Mouse (Mus musculus): ENCODE measurements around the gene Prrt1. TPM values are rescaled to one million over a fixed set of nuclear protein-coding genes. Genes with fewer than 3 reads are reported as not detected.

Prrt1 gene
- polyA plus RNA-seq, 2 experiments, result 0.94 to 5.7 TPM

DNA sequence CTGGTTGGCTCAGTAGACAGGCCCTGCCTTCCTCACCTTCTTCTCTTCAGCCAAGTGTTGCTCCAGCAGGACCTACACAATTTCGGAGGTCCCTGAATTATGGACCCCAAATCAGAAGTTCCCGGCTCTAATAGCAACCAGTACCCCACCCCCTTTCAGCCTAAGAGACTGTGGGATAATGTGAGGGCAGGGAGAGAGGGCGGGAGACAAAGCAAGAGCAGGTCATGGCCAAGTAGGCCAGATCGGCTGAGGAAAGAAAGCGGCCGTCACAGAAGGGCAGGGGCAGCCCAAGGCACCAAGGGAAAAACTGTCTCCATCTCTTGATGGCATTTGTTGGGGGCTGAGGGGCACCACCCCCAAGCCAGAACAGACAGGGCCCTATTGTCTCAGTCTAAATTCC, 13.5 kb upstream of the Prrt1 start, which contains the start of gene Egfl8:
Gene Egfl8 (minus strand): TSS at position 101 of the 400 bp plus-strand sequence.
- Histone ChIP-seq H3K9ac (ENCODE audit: low read depth, low read length, severe bottlenecking) (no peak within 1 kb of the TSS), H3K27ac (replicated peaks; ENCODE audit: low read depth, low read length) (no peak within 1 kb of the TSS)
- 84% methylated on average over 6 of the region's 6 CpGs for WGBS

DNA sequence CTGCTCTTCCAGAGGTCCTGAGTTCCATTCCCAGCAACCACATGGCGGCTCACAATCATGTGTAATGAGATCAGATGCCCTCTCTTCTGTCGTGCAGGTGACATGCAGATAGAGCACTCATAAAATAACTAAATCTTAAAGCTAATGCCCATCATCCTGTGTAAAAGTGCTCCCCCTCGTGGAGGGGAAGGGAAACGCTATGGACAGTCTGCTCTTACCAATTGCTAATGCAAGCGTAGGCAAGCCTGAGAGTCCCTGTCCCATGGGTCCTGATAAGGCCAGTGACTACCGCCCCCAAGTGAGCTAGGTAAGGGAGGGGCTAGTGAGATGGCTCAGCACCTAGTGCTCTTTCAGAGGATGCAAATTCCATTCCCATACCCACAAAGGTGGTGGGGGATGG, 10.3 kb upstream of the Prrt1 start:
- Histone ChIP-seq H3K4me3 (replicated peaks; ENCODE audit: low read length) (no peak overlapping the region), H3K4me1 (ENCODE audit: control insufficient read depth, insufficient read depth, low read length) (no peaks in the 10 kb centered on the region), H3K36me3 (ENCODE audit: control insufficient read depth, insufficient read depth, low read length) (peaks cover 77% of the 10 kb centered on the region), H3K4me2 (replicated peaks; ENCODE audit: low read depth, low read length, severe bottlenecking) (no peak overlapping the region), H3K27me3 (ENCODE audit: control insufficient read depth, insufficient read depth, low read length) (no peaks in the 10 kb centered on the region), H3K9ac (ENCODE audit: low read depth, low read length, severe bottlenecking) (no peak overlapping the region), H3K9me3 (ENCODE audit: control insufficient read depth, low read length) (no peaks in the 10 kb centered on the region), H3K27ac (replicated peaks; ENCODE audit: low read depth, low read length) (no peak overlapping the region)
- DNase-seq (ENCODE audit: low spot score), result no peak
- no peak for TF ChIP-seq POLR2A (IDR thresholded peaks at IDR 0.05; ENCODE audit: borderline replicate concordance, extremely low read depth, insufficient read depth, insufficient read length)
- no peak for ATAC-seq (ENCODE audit: low FRiP score, low read depth)
- 17% methylated on average over 6 of the region's 6 CpGs for WGBS

More for the DNA sequence above, 13.5 kb upstream of the Prrt1 start, which contains the start of gene Egfl8:
- no peak within 1 kb of the TSS for H3K4me2 ChIP-seq (replicated peaks; ENCODE audit: low read depth, low read length, severe bottlenecking)
- H3K36me3 ChIP-seq (ENCODE audit: control insufficient read depth, insufficient read depth, low read length), result peaks cover 79% of the 10 kb centered on the region
- no peaks in the 10 kb centered on the region for H3K9me3 ChIP-seq (ENCODE audit: control insufficient read depth, low read length)
- no peak for DNase-seq (ENCODE audit: low spot score)
- ATAC-seq (ENCODE audit: low FRiP score, low read depth), result no peak
- H3K27me3 ChIP-seq (ENCODE audit: control insufficient read depth, insufficient read depth, low read length), result no peaks in the 10 kb centered on the region
- H3K4me3 ChIP-seq (replicated peaks; ENCODE audit: low read length), result no peak within 1 kb of the TSS
- no peak for TF ChIP-seq POLR2A (IDR thresholded peaks at IDR 0.05; ENCODE audit: borderline replicate concordance, extremely low read depth, insufficient read depth, insufficient read length)
- H3K4me1 ChIP-seq (ENCODE audit: control insufficient read depth, insufficient read depth, low read length), result no peaks in the 10 kb centered on the region

DNA sequence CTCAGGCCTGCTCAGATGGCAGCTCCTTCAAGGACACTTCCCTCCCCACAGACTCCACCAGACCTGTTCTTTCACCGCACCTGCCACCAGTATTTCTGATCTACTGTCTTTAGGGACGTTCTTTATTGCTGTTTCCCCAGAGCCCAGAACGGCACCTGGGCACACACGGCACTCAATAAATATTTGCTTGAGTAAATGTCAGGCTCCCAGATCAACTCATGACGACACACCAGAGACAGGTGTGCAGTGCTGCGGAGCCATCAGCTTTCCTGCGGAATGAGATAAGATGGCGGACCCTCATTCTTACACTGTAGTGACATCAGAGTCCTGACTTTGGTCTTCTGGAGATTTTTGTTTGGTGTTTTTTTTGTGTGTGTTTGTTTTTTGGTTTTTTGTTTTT, 8.3 kb upstream of the Prrt1 start:
- DNase-seq (ENCODE audit: low spot score) (no peak), ATAC-seq (ENCODE audit: low FRiP score, low read depth) (no peak)
- Histone ChIP-seq H3K27me3 (ENCODE audit: control insufficient read depth, insufficient read depth, low read length) (no peaks in the 10 kb centered on the region), H3K4me1 (ENCODE audit: control insufficient read depth, insufficient read depth, low read length) (no peaks in the 10 kb centered on the region), H3K36me3 (ENCODE audit: control insufficient read depth, insufficient read depth, low read length) (peaks cover 70% of the 10 kb centered on the region), H3K4me3 (replicated peaks; ENCODE audit: low read length) (no peak overlapping the region), H3K27ac (replicated peaks; ENCODE audit: low read depth, low read length) (no peak overlapping the region), H3K4me2 (replicated peaks; ENCODE audit: low read depth, low read length, severe bottlenecking) (no peak overlapping the region), H3K9ac (ENCODE audit: low read depth, low read length, severe bottlenecking) (no peak overlapping the region), H3K9me3 (ENCODE audit: control insufficient read depth, low read length) (no peaks in the 10 kb centered on the region)
- WGBS, result 84% methylated on average over 8 of the region's 8 CpGs
- no peak for TF ChIP-seq POLR2A (IDR thresholded peaks at IDR 0.05; ENCODE audit: borderline replicate concordance, extremely low read depth, insufficient read depth, insufficient read length)

DNA sequence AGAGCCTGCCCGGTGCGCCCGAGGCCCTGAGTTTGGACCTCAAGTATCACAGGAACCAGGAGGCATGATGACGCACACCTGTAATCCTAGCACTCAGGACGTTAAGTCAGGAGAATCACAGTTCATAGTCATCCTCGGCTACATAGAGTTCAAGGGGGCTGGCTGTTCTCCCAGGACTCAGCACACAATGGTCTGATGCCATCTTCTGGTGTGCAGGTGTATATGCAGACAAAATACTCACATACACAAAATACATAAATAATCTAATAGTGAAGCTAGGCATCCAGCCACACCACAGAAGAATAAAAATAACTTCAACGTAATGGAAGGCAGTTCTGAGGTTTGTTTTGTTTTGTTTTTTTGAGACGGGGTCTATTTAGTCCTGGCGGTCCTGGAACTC, 6.2 kb upstream of the Prrt1 start:
- no peak overlapping the region for H3K9ac ChIP-seq (ENCODE audit: low read depth, low read length, severe bottlenecking)
- H3K9me3 ChIP-seq (ENCODE audit: control insufficient read depth, low read length), result no peaks in the 10 kb centered on the region
- WGBS, result 85% methylated on average over 9 of the region's 9 CpGs
- no peak overlapping the region for H3K4me3 ChIP-seq (replicated peaks; ENCODE audit: low read length)
- no peaks in the 10 kb centered on the region for H3K27me3 ChIP-seq (ENCODE audit: control insufficient read depth, insufficient read depth, low read length)
- H3K36me3 ChIP-seq (ENCODE audit: control insufficient read depth, insufficient read depth, low read length), result peaks cover 54% of the 10 kb centered on the region
- no peak for TF ChIP-seq POLR2A (IDR thresholded peaks at IDR 0.05; ENCODE audit: borderline replicate concordance, extremely low read depth, insufficient read depth, insufficient read length)
- no peak overlapping the region for H3K4me2 ChIP-seq (replicated peaks; ENCODE audit: low read depth, low read length, severe bottlenecking)
- H3K4me1 ChIP-seq (ENCODE audit: control insufficient read depth, insufficient read depth, low read length), result peaks cover 4% of the 10 kb centered on the region; the same call in 1 of the 2 replicates
- H3K27ac ChIP-seq (replicated peaks; ENCODE audit: low read depth, low read length), result no peak overlapping the region
- no peak for ATAC-seq (ENCODE audit: low FRiP score, low read depth)
- DNase-seq (ENCODE audit: low spot score), result no peak

DNA sequence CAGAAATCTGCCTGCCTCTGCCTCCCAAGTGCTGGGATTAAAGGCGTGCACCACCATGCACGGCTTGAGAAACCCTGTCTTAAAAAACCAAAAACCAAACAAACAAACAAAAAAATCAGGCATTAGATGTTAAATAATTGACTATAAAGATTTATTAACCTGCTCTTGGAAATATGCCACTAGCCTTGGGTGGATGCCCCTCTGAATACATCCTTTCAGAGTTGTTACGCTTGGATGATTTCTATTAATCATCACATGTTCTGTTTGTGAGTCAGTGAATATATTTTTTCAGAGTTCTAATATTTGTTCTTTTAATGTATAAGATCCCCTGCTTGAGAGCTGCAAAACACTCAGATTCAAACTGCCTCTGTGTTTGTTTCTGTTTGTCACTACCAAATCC, 4.4 kb upstream of the Prrt1 start:
- H3K36me3 ChIP-seq (ENCODE audit: control insufficient read depth, insufficient read depth, low read length), result peaks cover 46% of the 10 kb centered on the region
- no peak for TF ChIP-seq POLR2A (IDR thresholded peaks at IDR 0.05; ENCODE audit: borderline replicate concordance, extremely low read depth, insufficient read depth, insufficient read length)
- H3K9me3 ChIP-seq (ENCODE audit: control insufficient read depth, low read length), result no peaks in the 10 kb centered on the region
- no peak overlapping the region for H3K4me2 ChIP-seq (replicated peaks; ENCODE audit: low read depth, low read length, severe bottlenecking)
- ATAC-seq (ENCODE audit: low FRiP score, low read depth) (no peak), DNase-seq (ENCODE audit: low spot score) (no peak)
- no peak overlapping the region for H3K4me3 ChIP-seq (replicated peaks; ENCODE audit: low read length)
- no peak overlapping the region for H3K9ac ChIP-seq (ENCODE audit: low read depth, low read length, severe bottlenecking)
- H3K27ac ChIP-seq (replicated peaks; ENCODE audit: low read depth, low read length), result no peak overlapping the region
- H3K4me1 ChIP-seq (ENCODE audit: control insufficient read depth, insufficient read depth, low read length), result peaks cover 18% of the 10 kb centered on the region
- 92% methylated on average over 3 of the region's 3 CpGs for WGBS
- H3K27me3 ChIP-seq (ENCODE audit: control insufficient read depth, insufficient read depth, low read length), result peaks cover 6% of the 10 kb centered on the region
